Mouse (Mus musculus): ENCODE results near the gene Ttc30b. TPM values are rescaled to one million over a fixed set of nuclear protein-coding genes. Genes with fewer than 3 reads are reported as not detected.
A peak's percentile ranks its signal among the peaks of the same experiment; 100 is the strongest.
"Not testable (repeated sequence)": the region's sequence is repeated elsewhere in the genome, so short reads cannot be mapped to it uniquely, and the experiment has no call there.

Ttc30b gene
- polyA plus RNA-seq, 2 experiments from 2014 or later, result 0.52 to 1.5 TPM

GRCm38 (mm10) chr2:75950685-75951084 lies 12.3 kb upstream of the Ttc30b start:
- no peak for ATAC-seq

- not testable (repeated sequence) for ATAC-seq
Measured at GRCm38 (mm10) chr2:75937520-75938116, 767 bp downstream of the Ttc30b start.

GRCm38 (mm10) chr2:75936685-75937084 lies 1.7 kb downstream of the Ttc30b start:
- not testable (repeated sequence) for ATAC-seq

- ATAC-seq, result no peak
Measured at GRCm38 (mm10) chr2:75933541-75933940, 4.8 kb downstream of the Ttc30b start.

DNA sequence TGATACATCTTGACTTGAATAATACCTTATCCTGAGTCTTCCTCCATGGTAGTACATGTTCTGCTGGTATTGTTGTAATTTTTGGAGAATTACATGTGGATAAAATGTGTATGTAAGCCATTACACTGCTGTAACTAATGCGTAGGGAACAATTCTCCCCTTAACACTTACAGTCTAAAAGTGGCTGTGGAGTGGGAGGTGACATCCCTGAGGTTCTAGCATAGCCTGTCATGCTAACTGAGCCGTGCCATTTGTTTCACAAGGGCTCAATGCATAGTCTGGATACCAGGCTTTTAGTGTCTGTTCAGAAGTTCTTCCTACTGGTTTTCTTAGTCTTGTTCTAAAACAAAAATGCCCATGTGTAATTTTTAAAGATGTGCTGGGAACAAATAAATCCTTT lies 7.4 kb downstream of the Ttc30b start:
- ATAC-seq, result no peak

DNA sequence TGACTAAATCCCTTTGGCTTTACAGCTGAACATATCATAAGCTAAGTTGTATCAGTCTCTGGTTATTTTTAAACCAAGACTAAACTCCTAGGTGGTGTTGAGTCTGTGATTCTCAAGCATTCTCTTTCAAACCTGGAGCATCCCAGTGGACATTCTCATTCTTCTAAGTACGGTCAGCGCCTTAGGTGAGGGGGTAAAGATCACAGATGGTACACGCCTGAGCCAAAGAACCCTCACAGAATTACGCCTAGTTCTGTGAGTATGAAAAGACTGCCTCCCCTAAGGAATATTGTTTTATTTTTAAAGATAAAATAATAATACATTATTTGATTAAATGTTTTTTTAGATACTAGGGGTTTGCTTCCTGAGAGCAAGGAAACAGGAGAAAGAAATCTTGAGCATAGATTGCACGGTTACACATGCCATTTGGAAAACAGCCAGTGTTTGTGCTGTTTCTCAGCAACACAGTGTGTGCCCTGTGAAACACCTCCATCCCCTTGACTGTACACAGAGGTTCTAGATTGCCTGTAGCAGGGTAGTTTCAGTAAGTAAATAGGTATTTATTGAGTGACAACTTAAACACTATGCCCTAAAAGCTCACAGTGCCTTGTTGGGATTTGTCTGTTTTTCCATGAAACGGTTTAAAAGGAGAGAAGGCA lies 8.5 kb downstream of the Ttc30b start:
- ATAC-seq, result no peak

GRCm38 (mm10) chr2:75929141-75929540 lies 9.2 kb downstream of the Ttc30b start:
- no peak for ATAC-seq

- no peak for ATAC-seq
Measured at GRCm38 (mm10) chr2:75928011-75928410, 10.4 kb downstream of the Ttc30b start.

DNA sequence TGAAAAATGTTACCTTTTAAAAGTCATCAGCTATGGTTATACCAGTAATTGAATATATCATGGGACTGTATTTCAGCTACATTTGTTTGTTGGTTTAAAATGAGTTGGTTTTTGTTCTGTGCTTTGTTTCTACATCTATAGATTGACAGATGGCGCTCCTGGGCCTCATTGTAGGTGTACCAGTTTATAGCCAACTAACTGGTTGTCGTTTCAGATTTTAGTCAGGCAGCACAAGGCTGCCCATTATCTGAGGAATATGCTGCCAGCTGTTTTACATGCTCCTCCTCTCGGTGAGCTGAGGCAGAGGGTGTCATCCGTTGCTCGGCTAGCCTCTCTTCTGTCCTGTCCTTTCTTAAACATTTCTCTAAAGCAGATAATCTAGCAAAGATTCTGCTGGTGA lies 12.3 kb downstream of the Ttc30b start:
- no peak for ATAC-seq

- no peak for ATAC-seq
Measured at GRCm38 (mm10) chr2:75923807-75924340, 14.5 kb downstream of the Ttc30b start.

DNA sequence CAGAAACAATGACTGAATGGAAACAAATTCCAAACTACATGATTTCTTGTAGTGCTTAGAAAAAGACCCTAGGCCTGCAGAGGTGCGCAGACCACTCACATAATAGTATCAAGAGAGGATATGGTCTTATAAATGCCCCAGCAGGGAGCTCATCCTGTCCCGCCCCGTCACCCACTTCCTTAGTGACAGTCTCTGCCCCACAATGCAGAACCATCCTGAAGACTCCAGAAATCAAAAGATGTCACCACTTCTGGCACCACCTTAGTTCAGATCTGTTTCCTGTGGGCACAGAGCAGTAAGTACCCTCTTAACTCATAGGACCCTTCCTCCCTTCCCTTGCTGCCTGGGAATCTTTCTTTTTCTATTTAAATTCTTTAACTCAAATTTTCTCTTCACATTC lies 23.3 kb downstream of the Ttc30b start:
- peak; percentile 61 for ATAC-seq

DNA sequence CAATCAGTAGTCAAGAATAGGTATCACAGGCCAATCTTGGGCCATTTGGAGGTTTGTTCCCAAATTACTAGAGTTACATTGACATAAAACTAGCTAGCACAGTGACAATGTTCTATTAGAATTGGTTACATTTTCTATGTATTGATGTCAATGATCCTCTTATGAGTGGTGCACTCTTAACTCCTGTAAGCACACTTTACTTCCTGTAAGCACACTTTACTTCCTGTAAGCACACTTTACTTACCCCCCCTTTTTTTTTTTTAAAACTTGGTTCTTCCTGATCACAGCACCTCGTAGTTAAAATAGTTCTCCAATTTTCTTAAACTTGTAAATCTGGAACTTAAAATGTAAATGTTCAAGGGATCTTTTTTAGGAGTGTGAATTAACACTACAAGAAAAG lies 31.2 kb downstream of the Ttc30b start:
- ATAC-seq, result peak; percentile 78

GRCm38 (mm10) chr2:75901869-75902268 lies 36.5 kb downstream of the Ttc30b start:
- ATAC-seq, result no peak

DNA sequence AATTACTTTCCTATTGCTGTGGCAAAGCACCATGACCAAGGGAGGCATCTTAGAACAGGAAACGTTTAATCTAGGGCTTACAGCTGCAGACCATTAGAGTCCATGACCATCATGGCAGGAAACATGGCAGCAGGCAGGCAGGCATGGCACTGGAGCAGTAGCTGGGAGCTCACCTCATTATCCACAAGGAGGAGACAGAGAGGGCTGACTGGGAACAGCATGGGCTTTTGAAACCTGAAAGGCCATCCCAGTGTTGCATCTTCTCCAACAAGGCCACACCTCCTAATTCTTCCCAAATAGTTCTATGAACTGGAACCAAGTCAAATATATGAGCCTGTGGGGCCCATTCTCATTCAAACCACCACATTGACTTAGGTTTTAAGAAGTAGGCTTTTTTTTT lies 38.1 kb downstream of the Ttc30b start:
- no peak for ATAC-seq

GRCm38 (mm10) chr2:75895711-75896110 lies 42.7 kb downstream of the Ttc30b start:
- ATAC-seq, result no peak

GRCm38 (mm10) chr2:75891981-75892380 lies 46.4 kb downstream of the Ttc30b start:
- ATAC-seq, result peak; percentile 89

Other genes with a start within 250 kb of the Ttc30b start
- 10 to 100 TPM; 44.1 to 45.6 TPM for gene Nfe2l2, start 233.9 kb downstream of the Ttc30b start, polyA plus RNA-seq (2017; shearing (Covaris generic))
- gene Agps, start 106.4 kb downstream of the Ttc30b start, polyA plus RNA-seq (2017; shearing (Covaris generic)), result 10 to 100 TPM; 17.2 to 20.0 TPM
- gene Ttc30a2, start 39.6 kb upstream of the Ttc30b start, polyA plus RNA-seq (2017; shearing (Covaris generic)), result not detected
- gene Ttc30a1, start 43.4 kb upstream of the Ttc30b start, polyA plus RNA-seq (2017; shearing (Covaris generic)), result under 1 TPM; 0.93 to 0.99 TPM